Mouse (Mus musculus) heart, postnatal 0 days (tissue): Measurements from ENCODE around the gene Oip5.

Experiments used
- CTCF ChIP-seq: IDR thresholded peaks from 2 replicates; pipeline ENCODE4 v1.5.1; 2016; ENCODE audit warnings: antibody characterized with exemption, control low read depth, low read depth
- EP300 ChIP-seq: IDR thresholded peaks from 2 replicates; pipeline ENCODE4 v1.6.1; 2016; ENCODE audit warnings: antibody characterized with exemption, low read depth

GRCm38 (mm10) chr2:119596781-119597330 is 21.4 kb downstream of the Oip5 start:
- TF ChIP-seq CTCF (no peak), EP300 (no peak)
